Mouse (Mus musculus) heart, embryonic 13.5 days (tissue): ENCODE results near the gene Kif5c. TPM values are rescaled to one million over a fixed set of nuclear protein-coding genes. Genes with fewer than 3 reads are reported as not detected.

Experiments used
- ATAC-seq: fragments of 200-750 bp; cut with Nextera tagmentation; 2 replicates; pipeline ENCODE4 v1.8.0; 2017; ENCODE audit warnings: moderate TSS enrichment; ENCODE audit not compliant: insufficient number of reproducible peaks, low FRiP score, low TSS enrichment; ENCODE audit errors: extremely low read depth
- H3K27ac ChIP-seq: fragments of 300-500 bp; sonication (generic); replicated peaks from 2 replicates; pipeline ENCODE4 v1.5.1; 2015; ENCODE audit warnings: moderate library complexity, mild to moderate bottlenecking, inconsistent platforms
- H3K27me3 ChIP-seq: fragments of 300-500 bp; sonication (generic); replicated peaks from 2 replicates; pipeline ENCODE4 v1.6.1; 2015; ENCODE audit warnings: mild to moderate bottlenecking, inconsistent platforms
- H3K36me3 ChIP-seq: fragments of 300-500 bp; sonication (generic); 2 replicates; pipeline ENCODE4 v1.6.1; 2015; ENCODE audit warnings: mild to moderate bottlenecking, inconsistent platforms
- H3K4me1 ChIP-seq: fragments of 300-500 bp; sonication (generic); 2 replicates; pipeline ENCODE4 v1.6.1; 2015; ENCODE audit warnings: inconsistent platforms
- H3K4me2 ChIP-seq: fragments of 300-500 bp; sonication (generic); 2 replicates; pipeline ENCODE4 v1.6.1; 2015; ENCODE audit warnings: inconsistent platforms, mild to moderate bottlenecking, moderate library complexity
- H3K4me3 ChIP-seq: fragments of 300-500 bp; sonication (generic); 2 replicates; pipeline ENCODE4 v1.5.1; 2015; ENCODE audit warnings: moderate library complexity, mild to moderate bottlenecking, inconsistent platforms
- H3K9ac ChIP-seq: fragments of 300-500 bp; sonication (generic); 2 replicates; pipeline ENCODE4 v1.6.1; 2015; ENCODE audit warnings: inconsistent platforms, mild to moderate bottlenecking, moderate library complexity
- H3K9me3 ChIP-seq: fragments of 300-500 bp; sonication (generic); 2 replicates; pipeline ENCODE4 v1.6.1; 2016; ENCODE audit warnings: inconsistent platforms
- WGBS: fragments of 180-500 bp; shearing (Covaris S2); methylation state at CpG from one replicate; pipeline ENCODE4 v1.1.7; 2015; ENCODE audit warnings: mixed read lengths; 5-methylcytosine and 5-hydroxymethylcytosine counted together
- polyA plus RNA-seq: library from polyadenylated mRNA; unstranded; fragments of >200 nt; fragmentation: Nextera tagmentation; extraction: Ambion mirVana; gene quantifications from 2 replicates; pipeline ENCODE4 v1.2.1, GENCODE M21; 2015

Kif5c gene
- polyA plus RNA-seq, 1 experiment from 2014 or later = 1.0 TPM

GRCm38 (mm10) chr2:49735386-49735785 is 116.3 kb downstream of the Kif5c start:
- whole genome bisulfite sequencing = 61% methylated on average over 13 of the region's 13 CpGs
- Histone ChIP-seq H3K27me3 (no peaks in the 10 kb centered on the region), H3K36me3 (no peaks in the 10 kb centered on the region), H3K4me2 (no peak overlapping the region), H3K9me3 (no peaks in the 10 kb centered on the region), H3K4me3 (no peak overlapping the region), H3K9ac (no peak overlapping the region), H3K27ac (no peak overlapping the region), H3K4me1 (peaks cover 16% of the 10 kb centered on the region)
- ATAC-seq = no peak; the same call in 1 of the 2 replicates

- no peak for ATAC-seq
- Histone ChIP-seq H3K4me3 (no peak overlapping the region), H3K27me3 (no peaks in the 10 kb centered on the region), H3K27ac (no peak overlapping the region), H3K36me3 (no peaks in the 10 kb centered on the region), H3K4me1 (peaks cover 8% of the 10 kb centered on the region; the same call in 1 of the 2 replicates), H3K9ac (no peak overlapping the region), H3K9me3 (no peaks in the 10 kb centered on the region), H3K4me2 (no peak overlapping the region)
- 70% methylated on average over 5 of the region's 5 CpGs for WGBS
These were observed 119.9 kb downstream of the Kif5c start for GRCm38 (mm10) chr2:49739046-49739445.

GRCm38 (mm10) chr2:49741026-49741425 is 121.9 kb downstream of the Kif5c start:
- Histone ChIP-seq H3K4me3 (no peak overlapping the region), H3K9ac (no peak overlapping the region), H3K36me3 (no peaks in the 10 kb centered on the region), H3K4me1 (peaks cover 25% of the 10 kb centered on the region), H3K27me3 (no peaks in the 10 kb centered on the region), H3K9me3 (no peaks in the 10 kb centered on the region), H3K27ac (no peak overlapping the region), H3K4me2 (no peak overlapping the region)
- no peak for ATAC-seq
- WGBS = 61% methylated on average over 6 of the region's 6 CpGs

GRCm38 (mm10) chr2:49741895-49742734 is 123.0 kb downstream of the Kif5c start:
- H3K27me3 ChIP-seq = no peaks in the 10 kb centered on the region
- H3K4me1 ChIP-seq = peaks cover 29% of the 10 kb centered on the region
- H3K27ac ChIP-seq = no peak overlapping the region
- H3K36me3 ChIP-seq = no peaks in the 10 kb centered on the region
- 68% methylated on average over 16 of the region's 16 CpGs for WGBS
- no peaks in the 10 kb centered on the region for H3K9me3 ChIP-seq
- ATAC-seq = no peak
- H3K4me3 ChIP-seq = no peak overlapping the region
- H3K4me2 ChIP-seq = no peak overlapping the region
- H3K9ac ChIP-seq = no peak overlapping the region

GRCm38 (mm10) chr2:49742919-49743318 is 123.8 kb downstream of the Kif5c start:
- Histone ChIP-seq H3K27me3 (no peaks in the 10 kb centered on the region), H3K9ac (no peak overlapping the region), H3K4me1 (peaks cover 31% of the 10 kb centered on the region), H3K36me3 (no peaks in the 10 kb centered on the region), H3K4me2 (no peak overlapping the region), H3K9me3 (no peaks in the 10 kb centered on the region), H3K27ac (no peak overlapping the region), H3K4me3 (no peak overlapping the region)
- no peak for ATAC-seq
- WGBS = 79% methylated on average over 4 of the region's 4 CpGs

GRCm38 (mm10) chr2:49743775-49744174 is 124.7 kb downstream of the Kif5c start:
- ATAC-seq = no peak
- no peak overlapping the region for H3K9ac ChIP-seq
- H3K4me1 ChIP-seq = peaks cover 31% of the 10 kb centered on the region
- no peaks in the 10 kb centered on the region for H3K36me3 ChIP-seq
- 73% methylated on average over 6 of the region's 6 CpGs for WGBS
- no peaks in the 10 kb centered on the region for H3K9me3 ChIP-seq
- no peak overlapping the region for H3K27ac ChIP-seq
- no peak overlapping the region for H3K4me3 ChIP-seq
- no peaks in the 10 kb centered on the region for H3K27me3 ChIP-seq
- no peak overlapping the region for H3K4me2 ChIP-seq

- H3K4me1 ChIP-seq = peaks cover 31% of the 10 kb centered on the region
- peak overlapping the region; percentile 52 for H3K4me2 ChIP-seq
- H3K9ac ChIP-seq = no peak overlapping the region
- 42% methylated on average over 11 of the region's 11 CpGs for WGBS
- no peaks in the 10 kb centered on the region for H3K27me3 ChIP-seq
- no peaks in the 10 kb centered on the region for H3K36me3 ChIP-seq
- no peaks in the 10 kb centered on the region for H3K9me3 ChIP-seq
- no peak overlapping the region for H3K4me3 ChIP-seq
- no peak overlapping the region for H3K27ac ChIP-seq
- ATAC-seq = no peak
These were observed 125.4 kb downstream of the Kif5c start for GRCm38 (mm10) chr2:49744251-49745093.

GRCm38 (mm10) chr2:49745094-49745781 is 126.1 kb downstream of the Kif5c start:
- ATAC-seq = 0 out of 2 replicates have a peak, but pooled peaks have one; percentile 33
- Histone ChIP-seq H3K27me3 (no peaks in the 10 kb centered on the region), H3K27ac (0 out of 2 replicates have a peak overlapping the region, but pooled peaks have one; percentile 3), H3K4me2 (peak overlapping the region; percentile 52), H3K4me1 (peaks cover 39% of the 10 kb centered on the region), H3K9me3 (no peaks in the 10 kb centered on the region), H3K9ac (no peak overlapping the region), H3K36me3 (no peaks in the 10 kb centered on the region), H3K4me3 (no peak overlapping the region)
- WGBS = 35% methylated on average over 14 of the region's 14 CpGs

- H3K36me3 ChIP-seq = no peaks in the 10 kb centered on the region
- no peak overlapping the region for H3K4me3 ChIP-seq
- no peak for ATAC-seq
- H3K27me3 ChIP-seq = no peaks in the 10 kb centered on the region
- H3K4me1 ChIP-seq = peaks cover 53% of the 10 kb centered on the region
- 53% methylated on average over 7 of the region's 7 CpGs for WGBS
- no peak overlapping the region for H3K27ac ChIP-seq
- H3K9ac ChIP-seq = 0 out of 2 replicates have a peak overlapping the region, but pooled peaks have one; percentile 33
- H3K9me3 ChIP-seq = no peaks in the 10 kb centered on the region
- no peak overlapping the region for H3K4me2 ChIP-seq
These were observed 127.8 kb downstream of the Kif5c start for GRCm38 (mm10) chr2:49746947-49747346.

- Histone ChIP-seq H3K36me3 (no peaks in the 10 kb centered on the region), H3K4me3 (no peak overlapping the region), H3K9ac (no peak overlapping the region), H3K27ac (no peak overlapping the region), H3K4me1 (peaks cover 46% of the 10 kb centered on the region), H3K27me3 (no peaks in the 10 kb centered on the region), H3K4me2 (no peak overlapping the region), H3K9me3 (no peaks in the 10 kb centered on the region)
- no peak for ATAC-seq
- WGBS = 76% methylated on average over 2 of the region's 2 CpGs
These were observed 128.6 kb downstream of the Kif5c start for GRCm38 (mm10) chr2:49747670-49748069.
